Mouse (Mus musculus): ENCODE results near the gene Kcnj1. TPM values are rescaled to one million over a fixed set of nuclear protein-coding genes. Genes with fewer than 3 reads are reported as not detected.

Kcnj1 gene
- polyA plus RNA-seq, 1 experiment from 2014 or later: not detected

DNA sequence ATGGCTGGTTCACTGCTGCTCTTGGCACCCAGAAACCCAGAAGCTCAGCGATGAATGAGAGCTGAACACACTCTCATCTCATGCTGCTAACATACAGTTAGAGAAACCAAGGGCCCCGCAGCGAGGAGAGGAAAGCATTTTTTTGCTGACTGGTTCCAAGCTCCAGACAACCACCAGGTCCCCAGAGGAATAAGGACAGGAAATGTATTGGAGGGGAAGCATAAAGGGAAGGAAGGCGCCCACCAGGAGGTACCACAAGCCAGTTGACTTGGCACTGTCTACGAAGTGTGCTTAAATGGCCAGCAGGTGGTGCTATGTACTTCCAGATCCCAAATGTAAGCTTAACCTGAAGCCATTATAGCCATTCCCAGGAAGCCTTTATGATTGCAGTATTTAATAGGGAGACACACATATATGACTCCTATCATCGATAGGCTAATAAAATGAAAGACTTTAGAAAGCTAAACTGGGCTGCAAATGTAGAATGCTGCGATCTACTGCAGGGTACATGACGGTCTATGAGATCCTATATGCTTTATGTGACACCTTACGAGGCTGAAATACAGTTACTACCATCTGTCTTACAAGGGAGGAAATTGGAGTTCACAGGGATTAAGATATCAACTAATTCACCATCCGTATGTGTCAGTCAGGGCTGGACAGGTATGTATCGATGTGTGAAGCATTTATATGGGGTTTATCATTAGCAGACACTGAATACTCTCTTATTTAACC lies 33.1 kb downstream of the Kcnj1 start:
- WGBS: 41% methylated on average over 11 of the region's 11 CpGs
- H3K27ac ChIP-seq: no peak overlapping the region
- no peaks in the 10 kb centered on the region for H3K9me3 ChIP-seq
- no peak overlapping the region for H3K4me3 ChIP-seq
- peak; percentile 51 for DNase-seq (ENCODE audit: extremely low spot score, low spot score)
- no peaks in the 10 kb centered on the region for H3K36me3 ChIP-seq (replicated peaks)
- peaks cover 85% of the 10 kb centered on the region for H3K27me3 ChIP-seq (ENCODE audit: poor library complexity, severe bottlenecking)
- peaks cover 22% of the 10 kb centered on the region for H3K4me1 ChIP-seq

GRCm38 (mm10) chr9:32408730-32409059 lies 36.4 kb downstream of the Kcnj1 start:
- Histone ChIP-seq H3K9me3 (no peaks in the 10 kb centered on the region), H3K27ac (peak overlapping the region; percentile 87), H3K4me3 (peak overlapping the region; percentile 59), H3K4me1 (peaks cover 24% of the 10 kb centered on the region), H3K27me3 (ENCODE audit: poor library complexity, severe bottlenecking) (peaks cover 100% of the 10 kb centered on the region), H3K36me3 (replicated peaks) (no peaks in the 10 kb centered on the region)
- DNase-seq (ENCODE audit: extremely low spot score, low spot score): peak; percentile 26
- WGBS: 3% methylated on average over 8 of the region's 8 CpGs

- Histone ChIP-seq H3K27me3 (ENCODE audit: poor library complexity, severe bottlenecking) (peaks cover 100% of the 10 kb centered on the region), H3K36me3 (replicated peaks) (no peaks in the 10 kb centered on the region), H3K4me1 (peaks cover 24% of the 10 kb centered on the region), H3K27ac (peak overlapping the region; percentile 87), H3K9me3 (no peaks in the 10 kb centered on the region), H3K4me3 (peak overlapping the region; percentile 59)
- under 1% methylated on average over 47 of the region's 47 CpGs for WGBS
- DNase-seq (ENCODE audit: extremely low spot score, low spot score): peak; percentile 71
Measured at GRCm38 (mm10) chr9:32409060-32409961, 37.0 kb downstream of the Kcnj1 start.

- 90% methylated on average over 5 of the region's 5 CpGs for whole genome bisulfite sequencing
Measured at GRCm38 (mm10) chr9:32410671-32411070, 38.4 kb downstream of the Kcnj1 start.

DNA sequence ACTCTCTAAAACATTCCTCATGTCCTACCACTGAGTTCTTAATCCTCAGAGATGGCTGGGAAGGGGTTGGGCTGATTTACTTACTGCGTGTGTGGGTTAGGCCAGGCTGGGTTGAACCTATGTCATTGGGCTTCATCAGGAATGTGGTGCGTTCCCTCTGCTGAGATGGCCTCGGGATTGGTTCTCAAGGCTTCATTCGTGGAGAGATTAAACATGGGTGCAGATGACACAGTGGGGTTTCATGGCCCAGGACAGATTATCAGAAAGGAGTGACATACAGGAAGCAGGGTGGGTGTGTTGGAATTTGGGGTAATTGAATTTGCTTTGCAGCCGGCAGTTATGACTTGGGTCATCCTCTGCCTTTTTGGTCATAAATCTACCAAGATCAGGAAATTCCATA lies 39.2 kb downstream of the Kcnj1 start:
- no peaks in the 10 kb centered on the region for H3K36me3 ChIP-seq (replicated peaks)
- peaks cover 29% of the 10 kb centered on the region for H3K4me1 ChIP-seq
- 90% methylated on average over 5 of the region's 5 CpGs for WGBS
- no peak overlapping the region for H3K4me3 ChIP-seq
- peaks cover 100% of the 10 kb centered on the region for H3K27me3 ChIP-seq (ENCODE audit: poor library complexity, severe bottlenecking)
- no peak overlapping the region for H3K27ac ChIP-seq
- no peak for DNase-seq (ENCODE audit: extremely low spot score, low spot score)
- no peaks in the 10 kb centered on the region for H3K9me3 ChIP-seq

More at GRCm38 (mm10) chr9:32410671-32411070, 38.4 kb downstream of the Kcnj1 start:
- Histone ChIP-seq H3K27ac (no peak overlapping the region), H3K4me1 (peaks cover 29% of the 10 kb centered on the region), H3K4me3 (no peak overlapping the region), H3K9me3 (no peaks in the 10 kb centered on the region), H3K27me3 (ENCODE audit: poor library complexity, severe bottlenecking) (peaks cover 100% of the 10 kb centered on the region), H3K36me3 (replicated peaks) (no peaks in the 10 kb centered on the region)
- DNase-seq (ENCODE audit: extremely low spot score, low spot score): no peak

GRCm38 (mm10) chr9:32412836-32413580 lies 40.7 kb downstream of the Kcnj1 start:
- Histone ChIP-seq H3K27ac (no peak overlapping the region), H3K36me3 (replicated peaks) (no peaks in the 10 kb centered on the region), H3K4me3 (no peak overlapping the region), H3K4me1 (peaks cover 38% of the 10 kb centered on the region), H3K9me3 (no peaks in the 10 kb centered on the region), H3K27me3 (ENCODE audit: poor library complexity, severe bottlenecking) (peaks cover 100% of the 10 kb centered on the region)
- WGBS: 80% methylated on average over 10 of the region's 10 CpGs
- DNase-seq (ENCODE audit: extremely low spot score, low spot score): no peak

DNA sequence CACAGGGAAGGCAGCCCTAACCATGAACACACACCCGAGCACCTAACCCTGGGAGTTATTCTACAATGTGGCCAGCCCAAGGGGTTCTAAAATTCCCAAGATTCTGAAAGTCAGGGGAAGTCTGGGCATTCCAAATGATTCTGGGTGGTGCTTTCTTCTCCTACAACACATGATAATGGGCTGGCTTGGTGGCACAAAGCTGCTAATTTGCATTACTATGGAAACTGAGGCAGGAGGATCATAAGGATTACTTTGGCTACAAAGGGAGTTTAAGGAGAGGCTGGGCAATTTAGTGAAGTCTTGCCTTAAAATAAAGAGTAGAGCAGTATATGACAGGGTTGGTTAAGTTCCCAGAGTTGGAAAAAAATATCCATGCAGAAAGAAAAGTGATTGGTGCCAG lies 42.7 kb downstream of the Kcnj1 start:
- Histone ChIP-seq H3K36me3 (replicated peaks) (no peaks in the 10 kb centered on the region), H3K27ac (no peak overlapping the region), H3K4me1 (peaks cover 20% of the 10 kb centered on the region), H3K27me3 (ENCODE audit: poor library complexity, severe bottlenecking) (peaks cover 82% of the 10 kb centered on the region), H3K9me3 (no peaks in the 10 kb centered on the region), H3K4me3 (no peak overlapping the region)
- no peak for DNase-seq (ENCODE audit: extremely low spot score, low spot score)
- 38% methylated on average over 1 of the region's 1 CpGs for WGBS

DNA sequence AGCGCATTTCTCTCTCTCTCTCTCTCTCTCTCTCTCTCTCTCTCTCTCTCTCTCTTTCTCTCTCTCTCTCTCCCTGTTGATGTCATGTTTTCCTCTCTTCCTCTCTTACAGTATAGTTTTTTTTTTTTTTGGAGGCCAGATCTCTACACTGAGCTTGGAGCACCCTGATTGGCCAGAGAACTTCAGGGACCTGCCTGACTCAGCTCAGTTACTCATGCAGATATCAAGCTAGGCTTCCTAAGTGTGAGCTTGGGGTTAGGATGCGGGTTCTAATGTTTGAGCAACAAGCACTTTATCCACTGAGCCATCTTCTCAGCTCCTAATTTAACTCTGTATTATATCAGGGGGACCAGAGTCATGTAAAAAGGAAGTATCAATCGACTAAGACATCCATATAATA lies 43.7 kb downstream of the Kcnj1 start:
- no peaks in the 10 kb centered on the region for H3K9me3 ChIP-seq
- H3K36me3 ChIP-seq (replicated peaks): no peaks in the 10 kb centered on the region
- 98% methylated on average over 3 of the region's 3 CpGs for WGBS
- no peak overlapping the region for H3K4me3 ChIP-seq
- peaks cover 15% of the 10 kb centered on the region for H3K4me1 ChIP-seq
- peaks cover 72% of the 10 kb centered on the region for H3K27me3 ChIP-seq (ENCODE audit: poor library complexity, severe bottlenecking)
- DNase-seq (ENCODE audit: extremely low spot score, low spot score): no peak
- no peak overlapping the region for H3K27ac ChIP-seq

GRCm38 (mm10) chr9:32417466-32418116 lies 45.3 kb downstream of the Kcnj1 start:
- no peak overlapping the region for H3K27ac ChIP-seq

DNA sequence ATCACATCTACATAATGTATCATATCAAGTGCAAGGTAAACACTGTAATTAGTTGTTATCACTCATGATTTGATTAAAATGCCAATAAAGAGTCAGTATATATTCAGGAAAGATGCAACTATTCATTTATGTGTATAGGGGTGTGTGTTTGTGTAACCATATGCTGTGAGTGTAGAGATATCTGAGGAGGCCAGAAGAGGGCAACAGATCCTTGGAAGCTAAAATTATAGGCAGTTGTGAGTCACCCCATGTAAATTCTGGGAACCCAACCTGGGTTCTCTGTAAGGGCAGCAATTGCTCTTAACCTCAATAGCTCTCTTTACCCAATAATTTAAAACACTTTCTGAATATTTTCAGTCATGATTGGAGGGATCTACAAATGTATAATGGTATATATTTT lies 48.4 kb downstream of the Kcnj1 start:
- peaks cover 10% of the 10 kb centered on the region for H3K4me1 ChIP-seq
- H3K9me3 ChIP-seq: no peaks in the 10 kb centered on the region
- no peak overlapping the region for H3K4me3 ChIP-seq
- no peak overlapping the region for H3K27ac ChIP-seq
- peaks cover 24% of the 10 kb centered on the region for H3K27me3 ChIP-seq (ENCODE audit: poor library complexity, severe bottlenecking)
- peaks cover 7% of the 10 kb centered on the region for H3K36me3 ChIP-seq (replicated peaks)
- DNase-seq (ENCODE audit: extremely low spot score, low spot score): no peak

More at GRCm38 (mm10) chr9:32417466-32418116, 45.3 kb downstream of the Kcnj1 start:
- Histone ChIP-seq H3K4me1 (peaks cover 15% of the 10 kb centered on the region), H3K4me3 (no peak overlapping the region), H3K9me3 (no peaks in the 10 kb centered on the region), H3K36me3 (replicated peaks) (no peaks in the 10 kb centered on the region), H3K27me3 (ENCODE audit: poor library complexity, severe bottlenecking) (peaks cover 55% of the 10 kb centered on the region)
- WGBS: 37% methylated on average over 8 of the region's 8 CpGs
- DNase-seq (ENCODE audit: extremely low spot score, low spot score): no peak

- H3K9me3 ChIP-seq: no peaks in the 10 kb centered on the region
- no peak for DNase-seq (ENCODE audit: extremely low spot score, low spot score)
- no peaks in the 10 kb centered on the region for H3K4me1 ChIP-seq
- H3K4me3 ChIP-seq: no peak overlapping the region
- no peaks in the 10 kb centered on the region for H3K27me3 ChIP-seq (ENCODE audit: poor library complexity, severe bottlenecking)
- no peak overlapping the region for H3K27ac ChIP-seq
- 88% methylated on average over 7 of the region's 7 CpGs for WGBS
- peaks cover 23% of the 10 kb centered on the region for H3K36me3 ChIP-seq (replicated peaks)
Measured at GRCm38 (mm10) chr9:32425321-32425720, 53.0 kb downstream of the Kcnj1 start.

DNA sequence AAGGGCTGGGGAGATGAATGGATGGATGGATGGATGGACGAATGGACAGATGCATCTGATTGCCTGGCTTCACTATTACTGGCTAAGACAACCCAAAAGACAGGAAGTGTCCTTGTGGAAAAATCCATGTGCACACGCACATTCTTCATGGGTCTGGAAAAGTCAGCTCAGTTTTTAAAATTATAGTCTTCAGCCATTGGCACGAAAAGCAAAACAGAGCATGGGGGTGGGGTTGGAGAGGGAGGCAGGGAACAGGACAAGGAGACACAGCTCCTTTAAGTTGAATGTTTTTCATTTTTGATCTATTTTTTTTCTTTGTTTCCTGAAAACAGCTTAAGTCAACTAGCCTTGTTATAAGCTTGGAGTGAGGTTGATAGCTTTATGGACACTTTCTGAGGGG lies 58.8 kb downstream of the Kcnj1 start:
- Histone ChIP-seq H3K36me3 (replicated peaks) (peaks cover 18% of the 10 kb centered on the region; the same call in 1 of the 2 replicates), H3K9me3 (no peaks in the 10 kb centered on the region), H3K27me3 (ENCODE audit: poor library complexity, severe bottlenecking) (no peaks in the 10 kb centered on the region; the same call in 1 of the 2 replicates), H3K4me1 (peaks cover 13% of the 10 kb centered on the region), H3K4me3 (no peak overlapping the region), H3K27ac (no peak overlapping the region)
- no peak for DNase-seq (ENCODE audit: extremely low spot score, low spot score)
- WGBS: 91% methylated on average over 3 of the region's 3 CpGs

Measured in forebrain, embryonic 10.5 days (tissue).